Mouse (Mus musculus) erythroblast, embryonic 14.5 days (primary cell): ENCODE measurements around the gene Dlgap4.

Experiments used
- GATA1 ChIP-seq: IDR thresholded peaks from 2 replicates; pipeline ENCODE4 v1.6.1; 2012; ENCODE audit warnings: low read length, inconsistent platforms, mixed read lengths
- TAL1 ChIP-seq: IDR thresholded peaks from 3 replicates; pipeline ENCODE4 v1.6.1; 2012; ENCODE audit warnings: low read length, inconsistent platforms, mixed read lengths

- no peak for TF ChIP-seq TAL1
- no peak for TF ChIP-seq GATA1
Measured at GRCm38 (mm10) chr2:156809579-156809978, 196.1 kb downstream of the Dlgap4 start.
